Mouse (Mus musculus) kidney, postnatal 0 days (tissue): Measurements from ENCODE around the gene Zfp706. TPM values are rescaled to one million over a fixed set of nuclear protein-coding genes. Genes with fewer than 3 reads are reported as not detected.
"Not testable (repeated sequence)": the region's sequence is repeated elsewhere in the genome, so short reads cannot be mapped to it uniquely, and the experiment has no call there.

Experiments used
- ATAC-seq: fragments of 200-750 bp; cut with Nextera tagmentation; replicated peaks from 2 replicates; pipeline ENCODE4 v1.8.0; 2017; ENCODE audit warnings: low read depth, moderate number of reproducible peaks, moderate TSS enrichment, moderate library complexity; ENCODE audit not compliant: low FRiP score
- DNase-seq: peaks from one replicate; pipeline ENCODE4 v3.0.0-alpha.2; 2016; ENCODE audit warnings: low spot score
- H3K27ac ChIP-seq: fragments of 300-500 bp; sonication (generic); 2 replicates; pipeline ENCODE4 v1.5.1; 2014; ENCODE audit warnings: mild to moderate bottlenecking
- H3K27me3 ChIP-seq: fragments of 300-500 bp; sonication (generic); 2 replicates; pipeline ENCODE4 v1.6.1; 2014; ENCODE audit warnings: low read length, mixed read lengths; ENCODE audit not compliant: insufficient read depth
- H3K36me3 ChIP-seq: fragments of 300-500 bp; sonication (generic); 2 replicates; pipeline ENCODE4 v1.6.1; 2014; ENCODE audit warnings: low read length, mixed read lengths; ENCODE audit not compliant: insufficient read depth
- H3K4me1 ChIP-seq: fragments of 300-500 bp; sonication (generic); replicated peaks from 2 replicates; pipeline ENCODE4 v1.6.1; 2014; ENCODE audit warnings: antibody characterized with exemption, low read length, mixed read lengths; ENCODE audit not compliant: insufficient read depth
- H3K4me2 ChIP-seq: fragments of 300-500 bp; sonication (generic); 2 replicates; pipeline ENCODE4 v1.6.1; 2014; ENCODE audit warnings: mild to moderate bottlenecking, low read length, moderate library complexity, mixed read lengths
- H3K4me3 ChIP-seq: fragments of 300-500 bp; sonication (generic); replicated peaks from 2 replicates; pipeline ENCODE4 v1.5.1; 2014; ENCODE audit warnings: low read depth, low read length
- H3K9ac ChIP-seq: fragments of 300-500 bp; sonication (generic); 2 replicates; pipeline ENCODE4 v1.6.1; 2014; ENCODE audit warnings: low read depth, low read length
- H3K9me3 ChIP-seq: fragments of 300-500 bp; sonication (generic); replicated peaks from 2 replicates; pipeline ENCODE4 v1.6.1; 2016; ENCODE audit warnings: low read length, inconsistent platforms, mixed read lengths
- CTCF ChIP-seq: IDR thresholded peaks from 2 replicates; pipeline ENCODE4 v1.5.1; 2016; ENCODE audit warnings: antibody characterized with exemption, low read depth, mild to moderate bottlenecking, moderate library complexity
- WGBS: fragments of 180-500 bp; shearing (Covaris S2); extraction: QIAGEN DNeasy Blood & Tissue Kit; methylation state at CpG from one replicate; pipeline ENCODE4 v1.1.7; 2014; 5-methylcytosine and 5-hydroxymethylcytosine counted together
- polyA plus RNA-seq: library from polyadenylated mRNA; unstranded; fragments of >200 nt; fragmentation: Nextera tagmentation; extraction: Ambion mirVana; gene quantifications from 2 replicates; pipeline ENCODE4 v1.2.1, GENCODE M21; 2015

Gene Zfp706
- polyA plus RNA-seq, 1 experiment from 2014 or later: 509 TPM

- no peak for TF ChIP-seq CTCF
- peaks cover 13% of the 10 kb centered on the region for H3K36me3 ChIP-seq
- peaks cover 6% of the 10 kb centered on the region; the same call in 1 of the 2 replicates for H3K4me1 ChIP-seq
- H3K27me3 ChIP-seq: no peaks in the 10 kb centered on the region
- DNase-seq (no peak), ATAC-seq (no peak)
- peak overlapping the region; percentile 98 for H3K27ac ChIP-seq
- no peaks in the 10 kb centered on the region for H3K9me3 ChIP-seq
- WGBS: 32% methylated on average over 7 of the region's 7 CpGs
- H3K4me2 ChIP-seq: peak overlapping the region; percentile 76
- H3K4me3 ChIP-seq: peak overlapping the region; percentile 98
- peak overlapping the region; percentile 99; the same call in 1 of the 2 replicates for H3K9ac ChIP-seq
These were observed 1.6 kb downstream of the Zfp706 start for GRCm38 (mm10) chr15:37005793-37006474.

GRCm38 (mm10) chr15:37004858-37005257 lies 2.7 kb downstream of the Zfp706 start:
- Histone ChIP-seq H3K9ac (no peak overlapping the region), H3K4me1 (peaks cover 6% of the 10 kb centered on the region; the same call in 1 of the 2 replicates), H3K4me2 (no peak overlapping the region), H3K4me3 (no peak overlapping the region), H3K9me3 (no peaks in the 10 kb centered on the region), H3K36me3 (peaks cover 20% of the 10 kb centered on the region), H3K27me3 (no peaks in the 10 kb centered on the region), H3K27ac (no peak overlapping the region)
- 86% methylated on average over 5 of the region's 5 CpGs for WGBS
- no peak for DNase-seq
- TF ChIP-seq CTCF: no peak
- ATAC-seq: no peak

GRCm38 (mm10) chr15:37002276-37002675 lies 5.3 kb downstream of the Zfp706 start:
- ATAC-seq (no peak), DNase-seq (no peak)
- TF ChIP-seq CTCF: no peak
- Histone ChIP-seq H3K27me3 (no peaks in the 10 kb centered on the region), H3K36me3 (peaks cover 44% of the 10 kb centered on the region), H3K9me3 (no peaks in the 10 kb centered on the region), H3K4me1 (peaks cover 6% of the 10 kb centered on the region; the same call in 1 of the 2 replicates), H3K9ac (no peak overlapping the region), H3K27ac (no peak overlapping the region), H3K4me3 (no peak overlapping the region), H3K4me2 (no peak overlapping the region)
- WGBS: 79% methylated on average over 7 of the region's 7 CpGs

GRCm38 (mm10) chr15:36999602-37000001 lies 8.0 kb downstream of the Zfp706 start:
- not testable (repeated sequence) for DNase-seq, H3K4me2 ChIP-seq, H3K9ac ChIP-seq, H3K27me3 ChIP-seq, H3K4me1 ChIP-seq, H3K4me3 ChIP-seq, ATAC-seq, H3K27ac ChIP-seq, H3K9me3 ChIP-seq
- peaks cover 46% of the 10 kb centered on the region for H3K36me3 ChIP-seq
- 77% methylated on average over 7 of the region's 7 CpGs for WGBS

GRCm38 (mm10) chr15:36995166-36995565 lies 12.4 kb downstream of the Zfp706 start:
- H3K36me3 ChIP-seq: peaks cover 28% of the 10 kb centered on the region
- no peak overlapping the region for H3K27ac ChIP-seq
- no peak for TF ChIP-seq CTCF
- DNase-seq: no peak
- H3K27me3 ChIP-seq: no peaks in the 10 kb centered on the region
- ATAC-seq: no peak
- H3K9me3 ChIP-seq: no peaks in the 10 kb centered on the region
- H3K9ac ChIP-seq: no peak overlapping the region
- no peaks in the 10 kb centered on the region for H3K4me1 ChIP-seq
- WGBS: 96% methylated on average over 4 of the region's 4 CpGs
- H3K4me3 ChIP-seq: no peak overlapping the region
- no peak overlapping the region for H3K4me2 ChIP-seq

GRCm38 (mm10) chr15:36994665-36995064 lies 12.9 kb downstream of the Zfp706 start:
- H3K27me3 ChIP-seq: no peaks in the 10 kb centered on the region
- DNase-seq (no peak), ATAC-seq (0 out of 2 replicates have a peak, but pooled peaks have one; percentile 33)
- H3K9ac ChIP-seq: no peak overlapping the region
- no peak overlapping the region for H3K27ac ChIP-seq
- no peak overlapping the region for H3K4me3 ChIP-seq
- no peak for TF ChIP-seq CTCF
- H3K4me1 ChIP-seq: no peaks in the 10 kb centered on the region
- no peak overlapping the region for H3K4me2 ChIP-seq
- 81% methylated on average over 1 of the region's 1 CpGs for WGBS
- no peaks in the 10 kb centered on the region for H3K9me3 ChIP-seq
- H3K36me3 ChIP-seq: peaks cover 24% of the 10 kb centered on the region
